Mouse (Mus musculus): ENCODE data around the gene Ptgfr.

- TF ChIP-seq CTCF (IDR thresholded peaks at IDR 0.05; ENCODE audit: control insufficient read depth, insufficient read depth, insufficient replicate concordance, low read depth, low read length) = no peak
- no peak for TF ChIP-seq POLR2A (IDR thresholded peaks at IDR 0.05; ENCODE audit: control insufficient read depth, low read depth, low read length)
Measured at GRCm38 (mm10) chr3:151775089-151775488, 62.3 kb downstream of the Ptgfr start.

Measured in testis, adult 2 months (tissue).